Mouse (Mus musculus) layer of hippocampus, postnatal 10 days (tissue): Measurements from ENCODE around the gene Rpl22l1. TPM values are rescaled to one million over a fixed set of nuclear protein-coding genes. Genes with fewer than 3 reads are reported as not detected.
"Not testable (repeated sequence)": the region's sequence is repeated elsewhere in the genome, so short reads cannot be mapped to it uniquely, and the experiment has no call there.

Experiments used
- DNase-seq, 2 experiments: peaks; one replicate each; pipeline ENCODE4 v3.0.0; 2021; ENCODE audit warnings: low spot score in 2 of 2
- long read RNA-seq: library from polyadenylated mRNA; stranded (forward); transcript quantifications from one replicate; pipeline ENCODE4 v2.0.0, GENCODE M21; 2023
- total RNA-seq, 2 experiments: library from RNA; stranded (reverse); gene quantifications; 2 replicates each; pipeline ENCODE4 v1.2.3; 2021

Gene Rpl22l1
- total RNA-seq, result 100 to 1,000 TPM; 220 to 264 TPM
- long read RNA-seq, transcript Rpl22l1-206 (4 exons, 525 nt), result major isoform, 107 of 178 reads
- long read RNA-seq, transcript Rpl22l1-208 (1 exons, 1,908 nt), result minor isoform, 5 of 178 reads
- long read RNA-seq, transcript Rpl22l1-201 (4 exons, 552 nt), result minor isoform, 55 of 178 reads
- long read RNA-seq, partial matches to known transcripts, result 0 of 178 reads
- long read RNA-seq, other reads (novel, unspliced or antisense), result 7 of 178 reads

DNA sequence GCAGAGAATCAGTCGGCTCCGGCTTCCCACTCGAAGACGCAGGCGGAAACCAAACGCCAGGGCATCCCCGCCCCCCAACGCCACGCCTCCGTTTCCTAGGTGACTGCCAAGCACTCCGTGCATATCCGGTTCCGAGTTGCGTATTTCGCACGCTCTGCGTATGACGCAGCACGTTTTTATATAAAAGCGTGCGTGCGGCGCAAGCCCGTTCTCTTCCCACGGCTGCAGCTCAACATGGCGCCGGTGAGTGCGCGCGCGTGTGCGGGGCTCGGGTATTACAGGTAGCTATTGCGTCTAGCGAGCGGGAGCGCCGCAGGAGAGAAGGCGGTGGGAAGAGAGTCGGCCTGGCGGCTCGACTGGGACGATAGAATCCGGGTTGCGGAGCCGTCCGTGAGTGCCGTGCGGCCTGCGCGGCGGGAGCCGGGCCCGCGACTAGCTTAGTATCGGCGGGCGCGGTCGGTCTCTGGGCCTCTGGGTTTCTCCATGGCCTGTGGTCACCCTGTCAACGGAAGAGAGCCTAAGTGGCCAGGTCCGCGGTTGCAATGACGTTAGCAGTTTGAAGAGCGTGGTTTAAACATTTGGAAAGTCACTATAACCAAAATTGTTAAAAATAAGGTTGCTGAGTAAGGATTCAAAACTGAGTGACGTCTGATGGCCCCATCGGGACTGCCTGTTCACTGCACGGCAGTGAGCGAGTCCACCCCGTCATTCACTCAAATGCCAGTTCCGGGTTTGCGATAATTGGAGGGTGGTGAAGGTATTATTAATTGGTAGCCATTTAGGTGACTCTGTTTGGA, at the start of gene Rpl22l1:
Rpl22l1 (plus strand) TSS at position 136 of the 797 bp plus-strand sequence.
- peak; percentile 97 to 98 for DNase-seq

- no peak for DNase-seq
Measured at GRCm38 (mm10) chr3:28755477-28755876, 49.8 kb upstream of the Rpl22l1 start.

DNA sequence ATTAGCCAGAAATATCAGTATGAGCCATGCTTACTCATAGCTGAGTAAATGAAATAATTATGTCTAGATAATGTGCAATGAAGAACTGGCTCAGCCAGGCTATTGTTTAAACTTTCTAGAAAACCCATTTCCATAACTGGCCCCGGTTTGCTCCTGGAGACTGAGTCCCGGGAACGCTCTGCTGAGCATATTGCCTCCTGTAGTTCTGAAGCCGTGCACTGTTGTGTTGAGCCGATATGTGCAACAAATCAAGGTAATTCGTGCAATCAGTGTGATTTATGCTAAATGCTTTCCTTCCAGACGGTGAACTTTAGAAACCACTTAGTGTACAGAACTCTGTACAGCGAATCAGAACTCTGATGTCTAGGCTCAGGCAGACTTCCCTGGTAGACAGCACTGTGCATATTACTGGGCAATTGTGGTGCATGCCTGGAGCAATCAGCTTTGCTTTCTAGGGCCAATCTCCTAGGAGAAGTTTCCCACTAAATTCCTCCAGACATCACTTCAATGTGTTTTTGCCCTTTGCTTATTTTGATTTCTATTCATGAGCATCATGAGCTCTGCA, 43.9 kb upstream of the Rpl22l1 start:
- DNase-seq, result no peak

DNA sequence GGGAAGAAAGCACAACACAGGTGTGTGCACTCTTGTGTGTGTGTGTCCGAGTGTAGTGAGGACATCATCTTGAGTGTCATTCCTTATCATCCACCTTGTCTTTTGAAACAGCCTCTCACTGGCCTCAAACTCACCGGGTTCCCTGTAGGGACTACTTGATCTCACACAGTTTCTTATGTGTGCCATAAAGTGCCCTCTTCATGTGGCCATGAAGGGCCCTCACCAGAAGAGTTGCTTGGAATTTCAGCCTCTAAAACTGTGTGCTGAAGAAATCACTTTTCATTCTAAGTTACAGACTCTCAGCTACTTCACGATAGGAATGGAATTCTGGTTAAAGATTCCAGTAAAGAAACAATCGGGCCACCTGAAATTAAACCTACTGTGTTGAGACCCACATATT, 38.3 kb upstream of the Rpl22l1 start:
- DNase-seq, result no peak

GRCm38 (mm10) chr3:28768222-28768621, 37.0 kb upstream of the Rpl22l1 start:
- no peak for DNase-seq

- DNase-seq, result not testable (repeated sequence)
Measured at GRCm38 (mm10) chr3:28772919-28773318, 32.3 kb upstream of the Rpl22l1 start.

DNA sequence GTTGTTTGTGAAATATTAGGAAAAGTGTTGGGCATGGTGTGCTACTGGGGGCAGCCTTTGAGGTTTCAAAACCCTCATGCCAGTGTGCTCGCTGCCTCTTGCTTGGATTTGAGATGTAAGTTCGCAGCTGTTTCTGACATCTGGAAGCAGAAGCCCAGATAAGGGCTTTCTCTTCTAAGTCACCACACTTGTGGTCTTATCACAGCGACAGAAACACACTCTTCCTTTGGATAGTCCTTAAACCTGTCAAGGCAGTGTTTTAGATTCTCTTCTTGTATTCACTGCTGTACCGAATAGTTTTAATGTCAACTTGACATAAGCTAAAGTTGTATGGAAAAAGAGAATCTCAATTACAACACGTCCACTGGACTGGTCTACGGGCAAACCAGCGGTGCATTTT, 29.9 kb upstream of the Rpl22l1 start:
- no peak for DNase-seq

GRCm38 (mm10) chr3:28775958-28776357, 29.3 kb upstream of the Rpl22l1 start:
- DNase-seq, result no peak

DNA sequence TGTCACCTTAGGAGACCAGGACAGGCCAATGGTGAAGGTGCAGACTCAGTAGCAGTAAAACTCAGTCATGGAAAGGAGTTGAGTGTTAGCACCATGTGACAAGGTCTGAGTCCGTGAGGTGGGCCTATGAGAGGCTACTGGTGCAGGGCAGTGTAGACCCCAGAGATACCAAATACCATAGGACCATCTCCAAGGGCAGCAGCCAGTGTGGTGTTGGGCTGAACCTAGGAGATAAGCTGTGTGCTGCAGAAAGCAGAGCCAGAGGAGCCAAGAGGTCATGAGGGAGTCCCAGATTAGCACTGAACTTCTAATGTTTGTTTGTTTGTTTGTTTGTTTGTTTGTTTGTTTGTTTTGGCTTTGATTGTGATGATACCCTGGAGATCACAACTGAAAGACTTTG, 28.7 kb upstream of the Rpl22l1 start:
- no peak for DNase-seq

- DNase-seq, result no peak
Measured at GRCm38 (mm10) chr3:28780511-28780910, 24.7 kb upstream of the Rpl22l1 start.

GRCm38 (mm10) chr3:28780994-28781393, 24.2 kb upstream of the Rpl22l1 start, which contains the start of gene Eif5a2:
Gene Eif5a2, plus strand, starts transcription at chr3:28781276.
- DNase-seq, result peak; percentile 93 to 95

DNA sequence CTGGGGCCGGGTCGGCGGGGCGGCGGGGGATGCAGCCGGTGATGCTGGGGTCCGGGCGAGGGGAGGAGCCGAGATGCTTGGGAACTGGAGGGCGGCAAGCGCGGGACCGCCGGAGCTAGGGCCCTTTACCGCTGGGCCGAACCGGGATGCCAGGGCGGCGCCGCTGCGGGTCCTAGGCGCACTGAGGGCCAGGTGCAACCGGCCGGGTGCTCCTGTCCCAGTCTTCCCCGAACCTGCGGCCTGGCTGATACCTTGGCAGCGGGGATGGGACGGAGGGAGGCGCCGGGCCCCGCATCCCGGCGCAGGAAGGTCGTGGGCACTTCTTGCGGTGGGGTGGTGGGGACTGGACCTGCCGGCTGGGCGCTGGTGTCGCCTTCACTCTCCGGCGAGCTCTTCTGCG, 23.8 kb upstream of the Rpl22l1 start:
- no peak for DNase-seq

DNA sequence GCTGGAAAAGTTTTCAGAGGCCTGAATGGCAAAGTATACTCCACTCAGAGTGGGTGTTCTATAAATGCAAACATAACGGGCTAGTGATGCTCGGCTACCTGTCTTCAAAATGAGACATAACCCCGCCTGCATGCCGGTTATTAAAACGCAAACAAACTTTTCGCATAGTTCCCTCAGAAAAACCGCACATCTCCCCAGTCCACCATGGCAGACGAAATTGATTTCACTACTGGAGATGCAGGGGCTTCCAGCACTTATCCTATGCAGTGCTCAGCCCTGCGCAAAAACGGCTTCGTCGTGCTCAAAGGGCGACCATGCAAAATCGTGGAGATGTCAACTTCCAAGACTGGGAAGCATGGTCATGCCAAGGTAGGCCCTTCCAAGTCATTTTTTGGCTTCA, 23.4 kb upstream of the Rpl22l1 start:
- no peak for DNase-seq

DNA sequence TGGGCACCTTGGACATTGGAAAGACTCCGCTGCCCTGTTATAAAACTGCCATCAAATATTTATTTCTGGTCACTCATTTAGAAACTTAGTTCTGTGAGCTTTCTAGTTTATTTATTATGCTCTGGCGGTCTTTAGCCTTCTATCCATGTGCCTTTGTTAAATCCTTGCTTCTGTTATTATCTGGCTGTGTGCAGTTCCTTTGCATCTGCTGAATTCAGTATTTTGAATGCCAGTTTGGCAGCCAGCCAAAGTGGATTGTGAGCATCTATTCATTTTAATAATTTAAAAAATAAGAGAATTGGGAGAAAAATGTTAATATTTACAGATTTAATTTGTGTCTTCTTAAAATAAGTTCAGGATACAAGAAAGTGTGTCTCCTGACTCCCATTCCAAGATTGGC, 21.1 kb upstream of the Rpl22l1 start:
- DNase-seq, result peak in 1 of 2 experiments; percentile 22

DNA sequence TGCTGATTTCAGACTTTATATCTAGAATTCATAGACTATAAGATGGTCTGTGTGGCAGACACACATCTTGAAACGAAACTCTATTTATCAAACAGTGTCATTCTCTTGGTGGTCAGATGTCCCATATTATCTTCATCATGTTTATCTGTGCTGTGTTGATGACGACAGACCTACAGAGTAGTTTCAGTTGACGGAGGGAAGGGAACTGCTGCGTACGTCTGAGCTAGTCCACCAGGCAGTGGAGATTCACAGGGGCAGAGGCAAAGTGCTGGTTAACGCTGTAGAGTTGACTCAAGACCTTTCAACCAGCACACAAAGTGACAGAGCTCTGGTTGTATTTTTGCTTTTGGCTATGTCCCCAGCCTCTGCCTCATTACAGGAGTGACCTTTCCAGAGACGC, 10.4 kb upstream of the Rpl22l1 start:
- DNase-seq, result no peak

DNA sequence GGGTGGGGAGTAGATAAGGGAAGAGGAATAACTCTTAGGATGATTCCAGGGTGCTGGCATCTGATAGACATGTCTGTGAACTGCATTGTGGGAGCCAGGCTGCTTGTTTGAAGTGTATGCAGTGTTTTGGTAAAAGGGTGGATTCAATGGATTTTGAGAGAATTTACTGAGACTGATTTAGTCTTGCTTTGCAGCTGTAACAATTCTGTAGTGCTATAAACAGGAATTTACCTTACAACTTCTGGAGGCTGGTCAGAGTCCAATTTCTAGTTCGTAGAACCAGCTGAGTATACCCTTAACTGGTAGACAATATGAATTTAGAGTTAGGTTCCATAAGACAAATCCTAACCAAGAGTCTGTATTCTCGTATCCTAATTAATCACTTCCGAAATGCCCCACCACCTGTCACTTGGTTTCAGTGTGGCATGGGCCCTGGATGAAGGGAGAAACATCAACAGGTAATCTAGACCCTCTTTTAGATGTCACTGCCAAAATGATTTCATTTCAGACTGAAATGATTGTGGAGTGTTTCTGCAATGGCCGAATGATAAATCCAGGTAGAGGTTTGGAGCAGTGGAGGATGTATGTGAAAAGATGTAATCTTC, 2.9 kb downstream of the Rpl22l1 start:
- DNase-seq, result no peak

GRCm38 (mm10) chr3:28811441-28811840, 6.2 kb downstream of the Rpl22l1 start:
- DNase-seq, result no peak

DNA sequence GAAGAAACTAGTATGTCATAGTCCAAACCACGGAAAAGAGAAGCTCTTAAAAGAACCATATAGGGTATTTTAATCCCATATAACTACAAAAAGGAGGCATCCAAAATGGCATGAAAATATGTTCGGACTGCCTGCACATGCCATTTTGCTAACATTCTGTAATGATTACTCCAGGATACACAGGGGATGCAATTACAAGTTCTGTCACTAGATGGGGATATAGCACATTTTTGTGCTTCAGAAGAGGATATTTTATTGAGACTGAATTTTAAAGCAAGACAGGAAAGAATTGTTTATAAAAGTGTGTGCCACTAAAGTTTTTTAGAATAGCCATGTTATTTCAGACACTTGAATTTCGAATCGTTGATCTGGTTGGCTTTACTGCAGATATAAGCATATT, 9.1 kb downstream of the Rpl22l1 start:
- no peak for DNase-seq

DNA sequence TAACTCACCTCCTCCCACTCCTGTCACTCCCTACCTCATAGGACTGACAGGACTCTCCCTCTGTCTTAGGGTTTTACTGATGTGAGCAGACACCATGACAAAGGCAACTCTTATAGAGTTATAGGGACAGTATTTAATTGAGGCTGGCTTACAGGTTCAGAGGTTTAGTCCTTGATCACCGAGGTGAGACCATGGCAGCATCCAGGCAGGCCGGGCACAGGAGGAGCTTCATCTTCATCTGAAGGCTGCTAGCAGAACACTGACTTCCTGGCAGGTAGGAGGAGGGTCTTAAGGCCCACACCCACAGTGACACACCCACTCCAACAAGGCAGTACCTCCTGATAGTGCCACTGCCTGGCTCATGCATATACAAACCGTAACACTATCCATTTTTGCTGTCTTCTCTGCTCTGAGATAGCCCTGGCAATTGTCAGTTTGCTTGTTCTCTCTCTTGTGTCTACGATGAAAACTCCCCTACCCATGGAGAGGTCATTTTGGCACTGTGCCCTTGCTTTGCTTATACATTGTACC, 10.8 kb downstream of the Rpl22l1 start:
- DNase-seq, result no peak

GRCm38 (mm10) chr3:28826272-28826671, 21.0 kb downstream of the Rpl22l1 start:
- DNase-seq, result no peak

- DNase-seq, result no peak
Measured at GRCm38 (mm10) chr3:28827605-28828004, 22.4 kb downstream of the Rpl22l1 start.

GRCm38 (mm10) chr3:28829454-28829853, 24.2 kb downstream of the Rpl22l1 start:
- DNase-seq, result no peak
